Mouse (Mus musculus): ENCODE measurements around the gene Synpo2. TPM values are rescaled to one million over a fixed set of nuclear protein-coding genes. Genes with fewer than 3 reads are reported as not detected.

The Synpo2 gene
- polyA plus RNA-seq, 2 experiments = 0.03 to 0.04 TPM

DNA sequence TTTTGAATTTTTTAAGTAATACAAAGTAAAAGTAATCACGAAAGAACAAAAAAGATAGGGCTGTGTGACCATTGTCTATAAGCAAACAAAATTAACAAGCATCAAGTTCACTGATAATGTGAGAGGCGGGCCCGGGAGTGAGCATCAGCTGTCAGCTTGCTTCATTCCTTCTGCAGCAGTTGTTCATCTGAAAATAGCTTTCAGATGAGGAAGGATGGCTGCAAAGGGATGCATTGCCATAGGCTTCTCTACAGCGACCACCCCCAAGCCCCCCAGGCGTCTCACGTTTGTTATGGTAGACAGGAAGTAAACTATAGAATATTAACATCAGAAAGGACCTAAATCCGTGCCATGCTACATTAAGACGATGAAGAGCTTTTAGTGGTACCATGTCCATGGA, 202.1 kb downstream of the Synpo2 start:
- H3K4me2 ChIP-seq (ENCODE audit: low read depth) = no peak overlapping the region
- no peaks in the 10 kb centered on the region for H3K4me1 ChIP-seq (replicated peaks; ENCODE audit: control insufficient read depth in 2 of 2, insufficient read depth in 2 of 2, low read length in 1 of 2)
- no peak overlapping the region for H3K9ac ChIP-seq (replicated peaks)
- no peaks in the 10 kb centered on the region for H3K36me3 ChIP-seq (replicated peaks; ENCODE audit: control insufficient read depth, insufficient read depth, low read depth)
- H3K27ac ChIP-seq = no peak overlapping the region
- no peaks in the 10 kb centered on the region for H3K27me3 ChIP-seq (ENCODE audit: control insufficient read depth, insufficient read depth, low read length)
- WGBS (ENCODE audit: insufficient replicate concordance) = 65% methylated on average over 8 of the region's 8 CpGs
- no peak for DNase-seq (ENCODE audit: low read depth in 3 of 3, low spot score in 3 of 3)
- ATAC-seq (ENCODE audit: insufficient read depth) = no peak
- no peaks in the 10 kb centered on the region for H3K9me3 ChIP-seq (ENCODE audit: control insufficient read depth, low read length)
- H3K4me3 ChIP-seq (ENCODE audit: insufficient read depth in 1 of 2, low read depth in 2 of 2, low read length in 2 of 2) = no peak overlapping the region
- TF ChIP-seq EP300 (IDR thresholded peaks at IDR 0.05; ENCODE audit: low read depth) = no peak

Other genes starting within 250 kb of the Synpo2 start
- gene Myoz2, start 201.1 kb downstream of the Synpo2 start, polyA plus RNA-seq (2012; rRNA removed) = not detected in 2 replicates
- gene Myoz2, start 201.1 kb downstream of the Synpo2 start, polyA plus RNA-seq (2014; fragmentation: Nextera tagmentation; extraction: Ambion mirVana) = not detected in 2 replicates
- 9.2 and 9.9 TPM in 2 replicates for gene Sec24d, start 31.3 kb upstream of the Synpo2 start, polyA plus RNA-seq (2012; rRNA removed)
- gene Sec24d, start 31.3 kb upstream of the Synpo2 start, polyA plus RNA-seq (2014; fragmentation: Nextera tagmentation; extraction: Ambion mirVana) = 16.5 and 18.0 TPM in 2 replicates
- 3.5 and 5.9 TPM in 2 replicates for gene Mettl14, start 150.0 kb upstream of the Synpo2 start, polyA plus RNA-seq (2012; rRNA removed)
- 5.6 and 6.4 TPM in 2 replicates for gene Mettl14, start 150.0 kb upstream of the Synpo2 start, polyA plus RNA-seq (2014; fragmentation: Nextera tagmentation; extraction: Ambion mirVana)
- 0.13 and 0.18 TPM in 2 replicates for gene Prss12, start 210.8 kb upstream of the Synpo2 start, polyA plus RNA-seq (2012; rRNA removed)
- gene Prss12, start 210.8 kb upstream of the Synpo2 start, polyA plus RNA-seq (2014; fragmentation: Nextera tagmentation; extraction: Ambion mirVana) = 0.25 and 0.34 TPM in 2 replicates

Measured in liver, embryonic 14.5 days (tissue).